Mouse (Mus musculus) layer of hippocampus, adult 8-10 months (tissue): ENCODE results near the gene Sgsm1. TPM values are rescaled to one million over a fixed set of nuclear protein-coding genes. Genes with fewer than 3 reads are reported as not detected.

ENCODE experiments used
- DNase-seq, 2 experiments: peaks; one replicate each; pipeline ENCODE4 v3.0.0; 2022; ENCODE audit warnings: low spot score in 2 of 2
- total RNA-seq, 4 experiments: library from RNA; stranded (reverse); gene quantifications; 2 replicates each; pipeline ENCODE4 v1.2.4; 2022

Sgsm1 gene
- total RNA-seq, 4 experiments from 2014 or later, result 77.8 to 102 (median 87.4) TPM

DNA sequence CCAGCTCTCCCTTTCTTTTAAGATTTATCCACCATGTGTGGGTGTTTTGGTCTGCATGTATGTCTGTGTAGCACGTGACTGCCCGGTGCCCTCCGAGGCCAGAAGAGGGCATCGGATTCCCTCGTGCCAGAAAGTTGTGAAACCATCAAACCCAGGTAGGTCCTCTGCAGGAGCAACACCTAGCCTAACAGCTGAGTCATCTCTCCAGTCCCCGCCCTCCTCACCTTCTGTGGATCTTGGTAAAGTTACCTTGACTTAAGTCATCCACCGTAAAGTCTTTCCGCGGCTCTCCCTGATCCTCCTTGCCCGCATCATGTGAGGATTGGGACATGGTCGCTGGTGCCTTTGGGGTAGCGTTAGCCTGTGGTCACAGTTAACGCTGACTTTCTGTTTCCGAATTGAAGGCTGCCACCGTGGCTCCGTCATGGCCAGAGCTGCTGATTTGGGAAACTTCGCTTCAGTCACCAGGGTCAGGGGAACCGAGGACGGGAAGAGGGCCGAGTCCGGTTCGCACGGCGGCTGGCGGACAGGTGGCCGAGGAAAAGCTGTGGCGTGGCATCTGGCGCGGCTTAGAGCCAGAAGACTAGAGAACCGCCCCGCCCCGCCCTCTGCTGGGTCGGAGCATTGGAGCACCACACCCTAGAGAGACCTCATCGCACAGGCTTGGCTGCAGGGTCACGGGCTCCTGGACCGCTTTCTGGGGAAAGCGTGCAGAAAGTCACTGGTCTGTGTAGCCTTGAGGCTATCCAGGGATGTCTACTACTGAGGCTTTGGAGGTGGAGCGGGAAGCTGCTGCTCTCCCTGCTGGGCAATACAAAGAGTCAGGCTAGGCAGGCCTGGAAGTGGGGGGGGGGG, 13.4 kb upstream of the Sgsm1 start:
- DNase-seq, result no peak

DNA sequence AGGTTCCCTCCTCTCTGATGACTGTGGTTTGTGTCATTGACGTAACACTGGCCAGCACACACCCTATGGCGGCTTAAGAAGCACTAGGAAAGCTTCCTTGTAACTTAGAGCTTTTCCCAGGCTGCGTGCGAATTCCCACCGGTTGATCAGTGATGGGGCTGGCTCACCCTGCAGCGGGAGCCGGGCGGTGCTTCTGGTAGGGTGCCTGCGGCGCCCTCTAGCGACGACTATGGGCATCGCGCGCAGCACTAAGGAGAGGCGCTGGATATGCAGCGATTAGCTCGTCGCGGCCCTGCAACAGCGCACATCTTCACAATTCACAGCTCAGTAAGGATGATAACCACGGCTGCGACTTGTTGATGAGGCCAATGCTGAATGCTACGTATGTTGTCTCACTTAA, 3.4 kb upstream of the Sgsm1 start:
- peak; percentile 74 to 91 for DNase-seq

GRCm38 (mm10) chr5:113309491-113310376, 852 bp downstream of the Sgsm1 start:
- DNase-seq, result no peak

GRCm38 (mm10) chr5:113306750-113307477, 3.7 kb downstream of the Sgsm1 start:
- DNase-seq, result peak; percentile 85 to 87

DNA sequence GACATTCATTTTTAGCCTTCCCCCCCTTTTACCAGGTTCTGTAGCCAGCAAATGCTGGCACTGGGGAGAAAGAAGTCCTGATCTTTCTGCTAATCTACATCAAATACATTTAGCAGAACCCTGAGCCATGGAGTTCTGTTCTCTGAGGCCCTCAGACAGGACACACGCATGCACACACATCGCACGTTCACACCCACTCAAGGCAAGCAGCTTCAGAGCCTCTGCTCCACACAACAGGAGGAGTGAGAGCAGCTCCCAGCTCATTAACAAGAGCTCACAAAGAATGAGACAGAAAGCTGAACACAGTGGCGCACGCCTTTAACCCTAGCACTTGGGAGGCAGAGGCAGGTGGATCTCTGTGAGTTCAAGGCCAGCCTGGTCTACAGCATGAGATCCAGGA, 6.1 kb downstream of the Sgsm1 start:
- DNase-seq, result no peak

- DNase-seq, result no peak
Observed at GRCm38 (mm10) chr5:113301841-113302240, 8.7 kb downstream of the Sgsm1 start.

GRCm38 (mm10) chr5:113300148-113300889, 10.3 kb downstream of the Sgsm1 start:
- DNase-seq, result no peak

GRCm38 (mm10) chr5:113299433-113299832, 11.2 kb downstream of the Sgsm1 start:
- no peak for DNase-seq

DNA sequence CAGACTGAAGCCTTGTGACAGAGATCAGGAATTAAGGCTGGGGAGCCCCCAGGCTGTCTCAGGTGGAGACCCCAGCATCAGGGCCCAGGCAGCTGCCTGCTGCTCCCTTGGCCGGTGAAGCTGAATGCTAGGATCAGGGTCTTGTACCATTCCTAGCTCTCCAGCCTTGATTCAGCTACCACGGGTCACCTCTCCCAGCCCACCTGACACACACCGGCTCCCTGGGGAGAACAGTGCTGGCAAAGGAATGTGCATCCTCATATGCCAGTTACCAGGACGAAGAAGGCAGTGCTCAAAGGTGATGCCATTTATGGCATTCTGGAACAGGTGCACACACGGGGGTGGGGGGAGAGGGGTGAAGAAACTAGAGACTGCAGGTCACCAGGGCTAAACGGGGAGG, 11.8 kb downstream of the Sgsm1 start:
- no peak for DNase-seq

DNA sequence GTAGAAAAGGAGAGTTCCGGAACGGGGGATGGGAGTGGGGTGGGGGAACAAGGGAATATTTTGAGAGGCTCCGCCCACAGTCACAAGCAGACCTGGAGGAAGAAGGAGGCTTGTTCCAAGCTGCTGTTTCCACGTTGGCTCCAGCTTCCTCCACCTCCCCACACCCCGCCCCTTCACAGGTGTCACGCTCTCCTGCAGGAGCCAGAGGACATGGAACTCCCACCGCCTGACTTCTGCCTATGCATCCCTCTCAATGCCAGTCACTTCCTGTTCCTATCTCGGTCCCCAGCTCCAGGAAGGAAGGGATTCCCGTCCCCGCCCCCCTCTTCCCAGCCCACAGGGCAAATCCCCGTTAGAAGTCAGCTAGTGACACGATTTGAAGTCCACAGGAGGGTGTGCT, 12.5 kb downstream of the Sgsm1 start:
- no peak for DNase-seq

- no peak for DNase-seq
Observed at GRCm38 (mm10) chr5:113295791-113296190, 14.8 kb downstream of the Sgsm1 start.

DNA sequence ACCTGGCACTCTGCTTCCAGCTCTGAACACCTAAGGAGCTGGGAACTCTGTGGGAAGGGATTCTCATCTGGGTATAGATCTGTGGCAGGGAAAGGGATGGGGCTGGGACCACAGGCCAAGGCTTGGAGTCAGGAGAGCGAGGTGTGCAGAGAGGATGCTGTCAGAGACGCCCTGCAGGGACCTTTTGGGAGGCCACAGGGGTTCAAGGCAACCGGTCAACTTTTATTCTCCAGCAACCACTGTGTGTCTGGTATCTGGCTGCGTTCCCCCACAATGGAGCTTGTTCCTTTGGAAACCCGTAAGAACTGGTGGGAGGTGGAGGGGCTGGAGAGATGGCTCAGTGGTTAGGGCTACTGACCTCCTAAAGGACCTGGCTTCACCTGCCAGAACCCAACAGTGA, 16.0 kb downstream of the Sgsm1 start:
- DNase-seq, result no peak

DNA sequence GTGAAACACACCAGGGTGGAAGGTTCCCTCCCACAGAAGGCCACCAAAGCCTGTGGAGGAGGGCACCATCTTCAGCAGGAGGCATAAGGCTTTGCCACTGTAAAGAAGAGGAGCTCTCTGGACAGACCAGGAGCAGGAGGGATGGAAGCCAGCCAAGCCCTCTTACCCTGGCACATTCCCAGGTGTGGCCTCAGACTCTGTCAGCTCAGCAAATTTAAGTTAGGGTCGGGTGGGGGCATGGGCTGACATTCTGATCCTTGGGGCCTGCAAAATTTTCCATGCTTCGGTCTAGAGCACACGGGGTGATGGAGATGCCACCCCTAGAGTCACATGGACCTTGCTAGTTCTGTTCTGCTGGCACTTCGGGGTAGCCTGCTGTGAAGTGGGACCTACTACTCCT, 17.1 kb downstream of the Sgsm1 start:
- no peak for DNase-seq

GRCm38 (mm10) chr5:113292832-113293231, 17.8 kb downstream of the Sgsm1 start:
- DNase-seq, result no peak

DNA sequence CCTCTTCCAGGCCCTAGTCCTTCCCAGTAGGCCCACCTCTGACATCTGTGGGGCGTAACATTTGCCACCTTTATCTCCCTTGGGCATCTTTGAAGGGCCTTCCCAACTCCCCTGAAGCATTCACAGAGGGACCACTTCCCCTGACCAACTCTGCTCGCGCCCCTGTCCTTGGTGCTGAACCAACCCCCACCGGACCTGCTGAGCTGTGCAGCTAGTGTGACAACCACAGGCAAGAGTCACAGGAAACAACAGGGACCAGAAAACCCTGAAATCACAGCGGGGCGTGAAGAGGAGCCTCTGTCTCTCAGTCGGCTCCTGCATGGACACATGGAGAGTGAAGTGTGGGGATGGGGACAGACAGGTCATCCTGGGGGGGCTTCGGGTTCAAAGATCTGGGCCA, 18.4 kb downstream of the Sgsm1 start:
- DNase-seq, result no peak

- no peak for DNase-seq
Observed at GRCm38 (mm10) chr5:113291125-113291524, 19.5 kb downstream of the Sgsm1 start.

- no peak for DNase-seq
Observed at GRCm38 (mm10) chr5:113290149-113290548, 20.4 kb downstream of the Sgsm1 start.

DNA sequence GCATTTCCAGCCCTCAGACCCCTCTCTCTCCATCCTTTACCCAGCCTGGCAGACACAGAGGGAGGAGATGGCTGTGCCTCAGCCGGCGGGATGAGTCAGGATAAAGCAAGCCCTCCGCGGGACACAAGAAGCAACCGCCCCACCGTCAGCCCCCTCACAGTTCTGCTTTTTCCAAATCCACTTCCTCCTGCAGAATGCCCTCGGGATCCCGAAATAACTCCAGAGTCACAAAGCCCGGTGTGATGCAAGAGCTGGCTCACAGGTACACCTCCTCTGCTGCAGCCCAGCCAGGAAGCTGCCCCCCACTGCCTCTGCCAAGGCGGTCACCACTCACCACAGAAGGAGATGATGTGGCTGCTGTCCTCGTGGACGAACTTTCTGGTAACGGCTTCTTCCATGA, 22.1 kb downstream of the Sgsm1 start:
- no peak for DNase-seq

- DNase-seq, result no peak
Observed at GRCm38 (mm10) chr5:113287762-113288161, 22.8 kb downstream of the Sgsm1 start.

DNA sequence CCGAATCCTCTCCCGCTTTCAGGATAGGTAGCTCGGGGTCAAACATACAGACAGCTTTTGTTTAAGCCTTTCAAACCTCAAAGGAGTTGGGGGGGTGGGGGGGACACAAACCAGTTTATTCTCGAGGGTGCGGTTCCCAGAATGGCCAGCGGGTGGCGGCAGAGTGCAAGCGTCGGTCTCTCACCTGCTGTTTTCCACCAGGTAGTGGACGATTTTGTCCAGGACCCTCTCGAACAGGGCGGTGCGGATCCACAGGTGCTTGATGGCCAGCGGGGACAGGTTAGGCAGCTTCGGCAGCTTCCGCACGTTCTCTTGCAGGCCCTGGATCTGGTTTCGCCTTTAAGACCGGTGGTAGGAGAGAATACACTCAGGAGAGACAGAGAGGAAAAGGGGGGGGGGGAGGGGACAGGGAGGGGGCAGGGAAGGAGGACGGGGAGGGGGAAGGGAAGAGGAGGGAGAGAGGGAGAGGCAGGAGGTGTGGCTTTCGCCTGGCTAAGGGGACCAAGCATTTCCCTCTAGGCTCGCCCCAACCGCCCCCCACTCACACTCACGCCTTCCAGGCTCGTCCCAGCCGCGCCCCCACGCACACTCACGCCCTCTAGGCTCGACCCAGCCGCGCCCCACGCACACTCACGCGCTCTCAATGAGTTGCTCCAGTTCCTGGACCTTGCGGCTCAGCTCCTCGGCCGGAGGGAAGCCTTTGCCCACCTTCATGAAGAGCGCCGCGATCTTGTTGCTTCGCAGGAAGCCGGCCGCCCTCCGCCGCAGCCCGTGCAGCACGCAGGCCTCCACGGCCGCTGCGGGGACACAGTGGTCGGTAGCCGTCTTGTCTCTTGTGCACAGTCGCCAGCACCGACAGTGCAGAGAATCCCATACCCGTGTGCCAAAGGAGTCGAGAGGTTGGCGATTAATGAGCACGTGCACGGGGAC, 23.7 kb downstream of the Sgsm1 start:
- peak in 1 of 2 experiments; percentile 68 for DNase-seq
